Mouse (Mus musculus): ENCODE measurements at regions not wholly inside any gene's neighbourhood (a gene's known extent, or its start where the extent isn't known, plus 50 kb on each side); places are given as distances from the start of the nearest gene placed in this dataset.

GRCm38 (mm10) chr15:10829588-10829987 lies 115.2 kb upstream of the Rai14 start:
- TF ChIP-seq CTCF (IDR thresholded peaks at IDR 0.05; ENCODE audit: low read depth, low read length) (no peak), POLR2A (IDR thresholded peaks at IDR 0.05; ENCODE audit: borderline replicate concordance, low read depth, low read length) (no peak)
